Mouse (Mus musculus) left cerebral cortex, postnatal 4 days (tissue): ENCODE measurements around the gene Ghdc. TPM values are rescaled to one million over a fixed set of nuclear protein-coding genes. Genes with fewer than 3 reads are reported as not detected.

Source experiments
- DNase-seq: peaks from one replicate; pipeline ENCODE4 v3.0.0-alpha.2; 2022
- intact Hi-C: fragments of 180-260 bp; cut with DNase I; formaldehyde crosslinking; loops from one replicate; pipeline ENCODE4 v1.15.1; 2025
- total RNA-seq, 2 experiments: library from RNA; stranded (reverse); gene quantifications; 2 replicates each; pipeline ENCODE4 v1.2.3; 2021

Ghdc gene
- total RNA-seq, 2 experiments from 2014 or later, result 5.5 to 7.2 TPM

DNA sequence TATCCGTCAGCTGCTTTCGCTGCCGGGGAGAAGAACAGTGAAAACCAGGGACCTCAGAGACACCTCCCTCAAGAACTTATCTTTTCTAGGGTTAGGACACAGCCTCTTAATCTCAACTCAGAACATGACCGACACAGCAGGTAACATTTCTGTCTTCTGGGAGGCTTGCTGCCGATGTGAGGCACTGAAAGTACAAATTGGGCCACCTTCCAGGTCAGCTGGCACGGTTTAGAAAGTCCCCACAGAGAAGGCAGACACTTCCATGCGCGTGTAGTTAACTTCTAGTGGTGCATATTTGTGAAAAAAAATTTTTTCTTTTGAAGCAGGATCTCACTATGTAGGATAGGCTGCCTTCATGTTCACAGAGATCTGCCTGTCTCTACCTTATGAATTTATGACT, 13.5 kb upstream of the Ghdc start:
- intact Hi-C loops, result no loop called here
- DNase-seq, result peak; percentile 42

GRCm38 (mm10) chr11:100782568-100782967, 11.8 kb upstream of the Ghdc start:
- no peak for DNase-seq
- intact Hi-C loops, result no loop called here

DNA sequence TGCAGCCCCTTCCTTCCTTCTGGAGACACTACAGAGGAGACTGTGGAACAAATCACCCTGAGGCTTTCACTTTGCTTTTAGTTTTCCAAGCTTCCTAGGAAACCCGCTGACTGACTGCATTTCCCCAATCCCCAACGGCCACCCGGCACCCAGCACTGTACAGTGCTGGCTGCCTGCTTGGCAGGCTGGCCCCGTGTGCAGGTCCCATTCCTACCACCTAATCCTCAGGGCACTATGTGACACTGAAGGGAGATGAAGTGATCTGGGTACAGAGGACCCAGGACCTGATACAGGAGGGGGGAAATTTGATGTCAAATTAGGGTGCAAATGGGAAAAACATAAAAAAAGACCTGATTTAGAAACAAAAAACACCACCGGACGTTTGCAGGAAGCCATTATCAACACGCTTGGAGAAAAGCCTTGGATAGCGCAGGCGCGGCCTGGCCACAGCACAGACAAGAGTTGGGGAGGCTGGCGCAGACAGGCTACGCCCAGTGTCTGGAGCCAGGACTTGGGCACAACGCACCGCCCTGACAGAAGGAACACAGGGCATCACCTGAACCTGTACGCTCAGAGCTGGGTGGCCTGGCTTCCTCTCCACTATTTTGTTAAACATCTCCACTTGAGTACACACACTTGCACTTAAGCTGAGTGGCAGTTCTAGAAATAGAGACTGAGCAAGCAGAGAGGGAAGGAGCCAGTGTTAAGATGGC, 11.2 kb upstream of the Ghdc start:
- DNase-seq, result no peak
- intact Hi-C loops, result no loop called here

- intact Hi-C loops, result no loop called here
- DNase-seq, result no peak
Observed at GRCm38 (mm10) chr11:100780247-100780646, 9.5 kb upstream of the Ghdc start.

DNA sequence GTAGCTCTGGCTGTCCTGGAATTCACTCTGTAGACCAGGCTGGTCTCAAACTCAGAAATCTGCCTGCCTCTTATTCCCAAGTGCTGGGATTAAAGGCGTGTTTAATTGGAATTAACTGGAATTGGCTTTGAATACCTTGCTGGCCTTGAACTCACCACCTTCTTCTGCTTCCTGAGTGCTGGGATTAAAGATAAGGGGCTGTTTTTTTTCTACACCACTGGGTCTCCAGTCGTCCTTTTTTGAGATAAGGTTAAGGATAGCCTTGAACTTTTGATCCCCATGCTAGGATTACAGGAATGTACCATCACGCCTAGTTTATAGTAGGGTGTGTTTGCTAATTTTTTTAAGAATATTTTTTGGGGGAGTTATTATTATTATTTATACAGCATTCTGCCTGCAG, 7.3 kb upstream of the Ghdc start:
- DNase-seq, result no peak
- intact Hi-C loops, result no loop called here

GRCm38 (mm10) chr11:100775921-100776320, 5.2 kb upstream of the Ghdc start:
- no peak for DNase-seq
- intact Hi-C loops, result no loop called here

GRCm38 (mm10) chr11:100774261-100774660, 3.5 kb upstream of the Ghdc start:
- no peak for DNase-seq
- intact Hi-C loops, result no loop called here

GRCm38 (mm10) chr11:100769980-100770379, 777 bp downstream of the Ghdc start:
- DNase-seq, result peak; percentile 50
- intact Hi-C loops, result no loop called here

DNA sequence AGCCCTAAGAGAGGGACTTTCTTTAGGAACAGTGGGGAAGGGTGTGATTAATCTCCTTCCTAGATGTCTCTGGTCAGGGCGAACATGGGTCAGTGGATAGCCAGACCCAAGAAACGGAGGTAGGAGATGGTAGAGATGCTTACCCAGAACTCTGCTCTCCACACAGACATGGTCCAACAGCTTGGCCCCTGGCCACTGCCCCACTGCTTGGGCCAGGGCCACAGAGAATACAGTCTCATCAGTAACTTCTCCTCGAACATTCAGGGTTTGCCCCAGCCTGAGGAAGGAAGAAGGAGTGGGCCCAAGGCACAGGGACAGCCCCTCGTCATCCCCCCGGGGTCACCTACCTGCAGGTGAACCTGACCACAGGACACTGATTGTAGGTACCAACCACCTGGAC, 2.9 kb downstream of the Ghdc start:
- intact Hi-C loops, result no loop called here
- no peak for DNase-seq

DNA sequence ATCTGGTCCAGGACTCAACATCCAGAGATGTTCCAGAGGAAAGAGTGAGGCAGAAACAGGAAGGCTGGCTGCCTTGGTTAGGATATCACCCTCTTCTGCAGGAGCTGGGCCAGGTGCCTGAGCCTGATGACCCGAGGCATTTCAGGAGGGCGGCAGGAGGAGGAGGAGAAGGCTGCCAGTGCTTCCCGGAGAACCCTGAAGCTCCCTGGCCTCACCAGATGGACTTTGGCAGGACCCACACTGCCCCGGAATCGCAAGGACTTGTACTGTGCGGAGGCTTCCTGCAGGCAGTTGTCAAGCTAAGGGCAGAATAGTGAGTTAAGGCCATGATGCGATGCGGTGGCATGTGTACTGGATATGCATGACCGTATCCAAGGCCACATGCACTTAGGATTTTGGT, 4.0 kb downstream of the Ghdc start:
- intact Hi-C loops, result no loop called here
- no peak for DNase-seq

DNA sequence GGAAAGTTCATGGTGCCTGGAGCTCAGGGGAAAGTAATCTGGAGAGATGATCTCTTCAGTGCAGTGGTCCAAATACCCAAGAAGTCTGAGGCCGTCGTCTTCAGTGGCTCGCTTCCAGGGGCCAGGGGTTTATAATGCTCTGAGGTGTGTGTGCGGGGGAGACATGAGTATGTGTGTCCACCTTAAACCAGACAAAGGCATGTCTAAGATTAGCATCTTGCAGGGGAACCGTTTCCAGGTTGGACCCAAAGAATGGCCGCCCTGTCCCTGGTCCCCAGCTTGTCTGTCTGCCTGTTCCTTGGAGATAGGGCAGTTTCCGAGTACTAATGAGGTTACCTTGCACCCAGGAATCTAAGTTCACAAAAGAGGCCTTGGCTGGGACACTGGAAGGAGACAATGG, 7.9 kb downstream of the Ghdc start, which contains the start of gene Hcrt:
Hcrt (minus strand) TSS at position 101 of the 400 bp plus-strand sequence.
- no peak for DNase-seq
- intact Hi-C loops, result no loop called here

DNA sequence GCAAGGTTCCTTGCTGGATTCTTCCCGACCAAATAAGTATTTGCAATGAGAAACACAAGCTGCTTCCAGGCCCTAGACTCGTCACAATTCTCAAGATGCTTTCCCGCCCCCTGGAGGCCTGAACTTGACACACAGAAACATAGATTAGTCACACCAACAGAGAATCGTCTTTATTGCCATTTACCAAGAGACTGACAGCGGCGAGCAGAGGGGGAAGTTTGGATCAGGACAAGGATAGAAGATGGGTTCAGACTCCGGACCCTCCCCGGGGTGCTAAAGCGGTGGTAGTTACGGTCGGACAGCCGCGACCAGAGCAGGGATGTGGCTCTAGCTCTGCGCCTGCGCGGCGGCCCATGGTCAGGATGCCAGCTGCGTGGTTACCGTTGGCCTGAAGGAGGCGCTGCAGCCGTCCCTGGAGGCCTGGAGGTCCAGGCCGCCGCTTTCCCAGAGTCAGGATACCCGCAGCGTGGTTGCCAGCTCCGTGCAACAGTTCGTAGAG, 9.2 kb downstream of the Ghdc start:
- intact Hi-C loops, result no loop called here
- DNase-seq, result peak; percentile 90

- intact Hi-C loops, result no loop called here
Observed at GRCm38 (mm10) chr11:100759611-100760233, 11.0 kb downstream of the Ghdc start, which contains the start of gene Kcnh4. Kcnh4 (minus strand) TSS chr11:100759942.

GRCm38 (mm10) chr11:100758707-100759610, 11.8 kb downstream of the Ghdc start:
- DNase-seq, result no peak
- intact Hi-C loops, result no loop called here

More at GRCm38 (mm10) chr11:100759611-100760233, 11.0 kb downstream of the Ghdc start, which contains the start of gene Kcnh4:
- peak; percentile 65 for DNase-seq

- intact Hi-C loops, result no loop called here
- DNase-seq, result no peak
Observed at GRCm38 (mm10) chr11:100757566-100757965, 13.2 kb downstream of the Ghdc start.

- DNase-seq, result no peak
- intact Hi-C loops, result no loop called here
Observed at GRCm38 (mm10) chr11:100756476-100756875, 14.3 kb downstream of the Ghdc start.

DNA sequence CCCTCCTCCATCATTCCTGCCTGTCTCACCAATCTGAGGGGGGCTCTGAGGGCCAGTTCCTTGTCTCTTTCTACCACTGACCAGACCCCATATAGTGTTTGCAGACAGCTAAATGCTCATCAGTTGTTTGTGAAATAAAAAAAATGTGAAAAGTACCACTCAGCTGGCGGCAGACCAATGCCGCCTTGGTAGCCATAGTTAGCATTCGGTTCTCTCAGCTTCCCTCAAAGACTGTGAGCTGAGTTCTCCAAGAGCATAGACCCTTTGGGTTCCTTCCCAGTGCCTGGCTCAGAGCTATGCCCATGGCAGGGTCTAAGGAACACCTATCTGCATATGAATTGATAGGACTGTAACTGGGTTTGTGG, 16.1 kb downstream of the Ghdc start:
- intact Hi-C loops, result no loop called here
- no peak for DNase-seq

- intact Hi-C loops, result no loop called here
- no peak for DNase-seq
Observed at GRCm38 (mm10) chr11:100754021-100754692, 16.6 kb downstream of the Ghdc start.

DNA sequence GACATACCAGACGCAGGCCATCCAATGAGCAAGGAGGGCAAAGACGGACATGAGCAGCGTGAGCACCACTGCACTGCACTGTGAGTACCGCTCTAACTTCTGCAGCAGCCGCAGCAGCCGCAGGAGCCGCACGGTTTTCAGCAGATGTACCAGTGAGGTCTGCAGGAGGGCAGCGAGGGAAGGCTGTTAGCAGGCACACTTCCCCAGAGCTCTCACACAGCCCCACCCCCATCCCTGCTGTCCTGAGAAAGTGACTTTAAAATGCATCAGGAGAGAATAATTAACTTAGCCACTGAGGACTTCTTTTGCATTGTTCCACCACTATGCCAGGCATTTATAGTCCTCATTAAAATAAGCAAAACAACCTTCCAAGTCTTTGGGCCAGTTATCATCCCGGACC, 18.5 kb downstream of the Ghdc start:
- intact Hi-C loops, result no loop called here
- DNase-seq, result no peak

DNA sequence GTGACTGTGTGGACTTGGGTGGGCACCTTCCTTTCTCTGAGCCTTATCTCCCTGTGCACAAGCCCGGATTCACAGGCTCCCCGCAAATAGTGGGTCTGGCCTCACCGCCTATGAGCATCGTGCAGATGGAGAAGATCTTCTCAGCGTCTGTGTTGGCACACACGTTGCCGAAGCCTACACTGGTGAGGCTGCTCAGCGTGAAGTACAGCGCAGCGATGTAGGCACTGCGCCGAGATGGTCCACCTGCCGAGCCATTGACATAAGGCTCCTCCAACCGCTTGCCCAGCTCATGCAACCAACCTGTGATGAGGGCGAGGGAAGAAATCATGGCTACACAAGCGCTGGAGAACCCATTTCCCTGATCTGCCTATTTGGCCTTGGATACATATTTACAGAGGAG, 20.6 kb downstream of the Ghdc start:
- no peak for DNase-seq
- intact Hi-C loops, result no loop called here

- no peak for DNase-seq
- intact Hi-C loops, result loop anchor here (10.0 kb wide), 1 partner anchor 205 kb away; no protein-coding TSS in a partner anchor
Observed at GRCm38 (mm10) chr11:100749469-100749868, 21.3 kb downstream of the Ghdc start.
